Mouse (Mus musculus) limb, embryonic 14.5 days (tissue): ENCODE measurements around the gene Stard3. TPM values are rescaled to one million over a fixed set of nuclear protein-coding genes. Genes with fewer than 3 reads are reported as not detected.
A peak's percentile ranks its signal among the peaks of the same experiment; 100 is the strongest.

Experiments used
- ATAC-seq: fragments of 200-750 bp; cut with Nextera tagmentation; 2 replicates; pipeline ENCODE4 v1.8.0; 2017; ENCODE audit warnings: low read depth, moderate number of reproducible peaks, moderate TSS enrichment; ENCODE audit not compliant: low FRiP score
- DNase-seq: peaks from one replicate; pipeline ENCODE4 v3.0.0-alpha.2; 2015; ENCODE audit warnings: low spot score
- H3K27ac ChIP-seq: fragments of 300-500 bp; sonication (generic); replicated peaks from 2 replicates; pipeline ENCODE4 v1.5.1; 2014; ENCODE audit warnings: low read depth, mild to moderate bottlenecking, low read length, moderate library complexity, mixed read lengths
- H3K27me3 ChIP-seq: fragments of 300-500 bp; sonication (generic); 2 replicates; pipeline ENCODE4 v1.6.1; 2014; ENCODE audit warnings: low read length, mixed read lengths; ENCODE audit not compliant: control insufficient read depth, insufficient read depth
- H3K36me3 ChIP-seq: fragments of 300-500 bp; sonication (generic); 2 replicates; pipeline ENCODE4 v1.6.1; 2014; ENCODE audit warnings: mild to moderate bottlenecking, low read length, moderate library complexity, mixed read lengths; ENCODE audit not compliant: control insufficient read depth, insufficient read depth
- H3K4me1 ChIP-seq: fragments of 300-500 bp; sonication (generic); 2 replicates; pipeline ENCODE4 v1.6.1; 2014; ENCODE audit warnings: antibody characterized with exemption, low read length, mixed read lengths; ENCODE audit not compliant: control insufficient read depth, insufficient read depth
- H3K4me2 ChIP-seq: fragments of 300-500 bp; sonication (generic); replicated peaks from 2 replicates; pipeline ENCODE4 v1.6.1; 2014; ENCODE audit warnings: low read depth, mild to moderate bottlenecking, low read length, moderate library complexity; ENCODE audit not compliant: severe bottlenecking
- H3K4me3 ChIP-seq: fragments of 300-500 bp; sonication (generic); replicated peaks from 2 replicates; pipeline ENCODE4 v1.5.1; 2014; ENCODE audit warnings: low read length
- H3K9ac ChIP-seq: fragments of 300-500 bp; sonication (generic); 2 replicates; pipeline ENCODE4 v1.6.1; 2014; ENCODE audit warnings: mild to moderate bottlenecking, low read depth, low read length, moderate library complexity; ENCODE audit not compliant: severe bottlenecking
- H3K9me3 ChIP-seq: fragments of 300-500 bp; sonication (generic); 2 replicates; pipeline ENCODE4 v1.6.1; 2016; ENCODE audit warnings: low read length; ENCODE audit not compliant: control insufficient read depth
- POLR2A ChIP-seq: fragments of 200-500 bp; IDR thresholded peaks from 2 replicates; pipeline ENCODE4 v1.8.0; 2012; ENCODE audit warnings: inconsistent platforms, mild to moderate bottlenecking, moderate library complexity, borderline replicate concordance; ENCODE audit not compliant: insufficient read depth, insufficient read length; ENCODE audit errors: extremely low read depth
- WGBS: fragments of 180-500 bp; shearing (Covaris S2); extraction: QIAGEN DNeasy Blood & Tissue Kit; methylation state at CpG from one replicate; pipeline ENCODE4 v1.1.7; 2014; 5-methylcytosine and 5-hydroxymethylcytosine counted together
- polyA plus RNA-seq, 2 experiments: library from polyadenylated mRNA; depleted of rRNA in 1 of 2; stranded (reverse) in 1 of 2; unstranded in 1 of 2; fragments of >200 nt; fragmentation: Nextera tagmentation in 1 of 2; extraction: Ambion mirVana in 1 of 2; gene quantifications; 2 replicates each; pipeline versions ENCODE4 v1.2.1 to v1.2.3; 2012 to 2014

Gene Stard3
- polyA plus RNA-seq, 2 experiments, result 36.9 to 78.2 TPM

GRCm38 (mm10) chr11:98326741-98327135 lies 31.4 kb upstream of the Stard3 start:
- no peak for DNase-seq
- no peaks in the 10 kb centered on the region for H3K9me3 ChIP-seq
- H3K27ac ChIP-seq, result no peak overlapping the region
- ATAC-seq, result no peak
- peaks cover 99% of the 10 kb centered on the region for H3K27me3 ChIP-seq
- TF ChIP-seq POLR2A, result no peak
- no peak overlapping the region for H3K4me3 ChIP-seq
- H3K36me3 ChIP-seq, result no peaks in the 10 kb centered on the region
- H3K4me1 ChIP-seq, result peaks cover 5% of the 10 kb centered on the region; the same call in 1 of the 2 replicates
- under 1% methylated on average over 19 of the region's 19 CpGs for WGBS
- H3K9ac ChIP-seq, result no peak overlapping the region
- no peak overlapping the region for H3K4me2 ChIP-seq

GRCm38 (mm10) chr11:98327136-98328030 lies 30.8 kb upstream of the Stard3 start:
- Histone ChIP-seq H3K36me3 (no peaks in the 10 kb centered on the region), H3K4me1 (peaks cover 5% of the 10 kb centered on the region; the same call in 1 of the 2 replicates), H3K4me2 (peak overlapping the region; percentile 40; the same call in 1 of the 2 replicates), H3K9ac (no peak overlapping the region), H3K27ac (no peak overlapping the region), H3K27me3 (peaks cover 100% of the 10 kb centered on the region), H3K4me3 (peak overlapping the region; percentile 21), H3K9me3 (no peaks in the 10 kb centered on the region)
- WGBS, result under 1% methylated on average over 72 of the region's 97 CpGs
- DNase-seq, result no peak
- peak; percentile 19; the same call in 1 of the 2 replicates for ATAC-seq
- TF ChIP-seq POLR2A, result no peak

- H3K4me1 ChIP-seq, result peaks cover 5% of the 10 kb centered on the region; the same call in 1 of the 2 replicates
- H3K27ac ChIP-seq, result no peak overlapping the region
- no peaks in the 10 kb centered on the region for H3K9me3 ChIP-seq
- 0 out of 2 replicates have a peak overlapping the region, but pooled peaks have one; percentile 40 for H3K4me2 ChIP-seq
- no peak overlapping the region for H3K9ac ChIP-seq
- no peak for DNase-seq
- no peaks in the 10 kb centered on the region for H3K36me3 ChIP-seq
- TF ChIP-seq POLR2A, result no peak
- H3K4me3 ChIP-seq, result peak overlapping the region; percentile 21
- peaks cover 100% of the 10 kb centered on the region for H3K27me3 ChIP-seq
- WGBS, result under 1% methylated on average over 19 of the region's 35 CpGs
- no peak for ATAC-seq
These were observed 30.2 kb upstream of the Stard3 start for GRCm38 (mm10) chr11:98328031-98328370.

- TF ChIP-seq POLR2A, result no peak
- WGBS, result 2% methylated on average over 43 of the region's 56 CpGs
- Histone ChIP-seq H3K9ac (no peak overlapping the region), H3K36me3 (no peaks in the 10 kb centered on the region), H3K4me1 (peaks cover 5% of the 10 kb centered on the region; the same call in 1 of the 2 replicates), H3K9me3 (no peaks in the 10 kb centered on the region), H3K4me3 (peak overlapping the region; percentile 21), H3K27me3 (peaks cover 100% of the 10 kb centered on the region), H3K27ac (no peak overlapping the region), H3K4me2 (0 out of 2 replicates have a peak overlapping the region, but pooled peaks have one; percentile 40)
- DNase-seq (no peak), ATAC-seq (no peak)
These were observed 29.6 kb upstream of the Stard3 start for GRCm38 (mm10) chr11:98328371-98329069.
